Mouse (Mus musculus) embryo, embryonic 11 days (tissue): ENCODE data around the gene M6pr.
A peak's percentile ranks its signal among the peaks of the same experiment; 100 is the strongest.

Experiments used
- DNase-seq: peaks from one replicate; pipeline ENCODE4 v3.0.0-alpha.2; 2015

The M6pr gene

DNA sequence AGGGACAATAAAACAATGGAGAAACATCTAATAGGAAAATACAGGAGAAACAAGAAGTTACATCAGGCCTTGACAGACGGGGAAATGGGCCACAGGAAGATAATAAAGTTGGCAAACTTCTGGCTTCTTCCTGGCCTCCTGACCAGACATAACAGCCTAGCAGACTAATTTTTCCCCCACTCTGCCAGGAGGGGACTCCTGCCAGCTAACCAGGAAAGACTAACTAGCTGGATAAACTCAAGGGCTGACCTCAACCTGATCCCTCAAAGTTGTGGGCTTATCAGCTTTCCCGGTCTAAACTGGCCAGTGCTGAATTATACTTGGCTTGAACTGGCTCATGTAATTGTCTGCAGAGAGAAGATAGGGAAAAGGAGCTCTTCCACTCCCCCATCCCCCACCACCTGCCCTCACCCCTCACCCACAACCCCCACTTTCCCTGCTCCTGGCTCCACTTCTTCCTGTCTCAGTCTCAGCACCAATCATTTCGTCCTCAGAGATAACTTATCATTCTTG, 8.8 kb upstream of the M6pr start:
- DNase-seq: no peak

DNA sequence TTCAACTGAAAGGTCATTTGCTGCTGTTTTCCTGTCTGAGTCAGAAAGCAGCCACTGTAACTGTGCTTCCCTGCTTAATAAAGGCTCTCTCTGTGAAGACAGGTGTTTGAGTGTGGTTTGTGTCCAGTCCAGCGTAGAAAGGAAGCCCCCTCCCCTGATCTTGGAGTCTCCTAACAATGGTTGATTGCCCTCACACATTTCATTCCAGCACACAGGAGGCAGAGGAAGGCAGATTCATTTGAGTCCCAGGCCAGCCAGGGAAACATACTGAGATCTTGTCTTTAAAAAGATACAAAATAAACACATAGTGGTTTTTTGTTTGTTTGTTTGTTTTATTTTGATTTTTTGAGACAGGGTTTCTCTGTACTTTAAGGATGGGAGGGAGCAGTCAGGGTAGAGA, 6.4 kb upstream of the M6pr start:
- no peak for DNase-seq

DNA sequence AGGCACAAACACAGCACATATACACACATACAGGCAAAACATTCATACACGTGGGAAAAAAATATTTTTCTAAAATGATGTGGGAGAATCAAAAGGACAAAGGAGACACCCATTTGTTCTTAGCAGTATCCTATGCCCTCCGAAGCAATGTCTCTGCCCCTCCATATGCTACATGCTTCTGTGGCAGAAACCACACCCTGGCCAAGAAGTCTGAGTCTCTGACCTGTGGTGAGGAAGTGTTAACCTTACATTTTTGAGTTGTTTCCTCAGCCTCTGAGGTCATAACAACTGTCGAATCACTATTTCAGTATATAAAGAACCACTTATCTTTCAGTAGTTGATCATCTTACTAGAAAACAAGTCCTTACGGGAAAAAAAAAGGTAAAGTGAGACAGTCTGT, 5.9 kb upstream of the M6pr start:
- no peak for DNase-seq

DNA sequence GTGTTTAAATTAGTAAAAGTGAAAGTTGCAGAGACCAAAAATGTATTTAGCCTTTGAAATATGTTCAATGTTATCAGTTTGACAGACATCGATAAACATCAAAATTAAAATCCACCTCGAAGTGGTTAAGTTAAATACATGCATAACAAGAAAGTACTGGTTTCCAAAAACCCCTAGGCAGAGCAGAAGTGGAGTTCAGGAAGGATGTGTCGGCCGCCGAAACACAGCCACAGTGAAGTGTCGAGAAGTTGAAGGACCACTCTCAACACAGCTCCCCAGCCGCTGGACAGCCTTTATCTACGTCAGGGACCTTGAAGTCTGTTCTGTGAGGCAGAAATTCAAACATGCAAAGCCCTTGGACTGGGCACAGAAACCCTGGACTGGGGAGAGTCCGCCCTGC, 5.0 kb upstream of the M6pr start:
- DNase-seq: no peak

DNA sequence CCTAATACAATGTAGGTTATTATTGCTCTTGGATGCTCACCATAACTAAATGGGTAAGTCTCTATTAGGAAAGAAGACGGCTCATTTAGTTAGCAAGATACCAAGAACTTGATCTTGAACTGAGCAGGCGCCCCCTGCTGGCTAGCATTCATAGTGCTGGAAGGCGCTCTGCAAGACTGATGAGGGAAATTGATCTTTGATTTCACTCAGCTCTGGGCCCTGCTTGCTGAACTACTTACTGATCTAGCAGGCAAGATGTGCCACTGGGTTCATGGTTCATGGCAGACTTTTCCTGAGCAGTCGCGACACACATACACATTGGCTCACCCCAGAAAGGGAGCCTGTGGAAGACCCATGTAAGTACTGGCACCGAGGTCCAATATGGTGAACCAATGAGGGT, 4.2 kb upstream of the M6pr start:
- peak; percentile 85 for DNase-seq

DNA sequence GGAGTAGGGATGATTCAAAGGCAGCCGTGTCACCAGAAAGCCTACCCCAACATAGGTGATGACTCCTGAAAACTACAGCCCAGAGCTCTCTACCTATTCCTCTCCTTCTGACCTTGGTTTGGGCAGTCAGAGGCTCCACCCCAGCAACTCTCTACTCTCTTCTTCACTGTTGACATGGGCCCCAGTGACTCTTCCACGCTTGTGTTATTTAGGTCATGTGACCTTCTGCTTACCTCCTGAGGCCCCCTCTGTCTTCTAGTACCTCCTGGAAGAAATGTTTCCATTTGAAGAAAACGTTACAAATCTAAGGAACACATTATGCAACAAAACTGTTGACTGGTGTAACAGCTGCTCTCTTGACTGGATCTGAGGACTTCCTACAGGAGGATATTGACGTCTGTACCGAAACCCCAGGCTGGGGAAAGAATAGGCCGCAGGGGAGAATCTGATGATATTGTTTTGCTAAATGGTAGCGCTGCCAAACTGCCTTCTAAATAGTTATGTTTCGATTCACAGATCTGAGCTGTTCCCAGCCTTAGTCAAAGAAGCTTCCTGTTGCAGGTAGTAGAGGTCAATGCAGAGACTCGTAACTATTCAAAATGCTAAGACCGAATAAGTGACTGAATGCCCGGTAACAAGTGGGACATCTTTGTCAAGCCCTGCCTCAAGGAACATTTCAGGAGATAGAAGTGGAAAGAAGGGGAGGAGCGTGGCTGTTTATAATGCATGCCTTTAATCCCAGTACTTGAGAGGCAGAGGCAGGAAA, 3.5 kb upstream of the M6pr start:
- DNase-seq: no peak

DNA sequence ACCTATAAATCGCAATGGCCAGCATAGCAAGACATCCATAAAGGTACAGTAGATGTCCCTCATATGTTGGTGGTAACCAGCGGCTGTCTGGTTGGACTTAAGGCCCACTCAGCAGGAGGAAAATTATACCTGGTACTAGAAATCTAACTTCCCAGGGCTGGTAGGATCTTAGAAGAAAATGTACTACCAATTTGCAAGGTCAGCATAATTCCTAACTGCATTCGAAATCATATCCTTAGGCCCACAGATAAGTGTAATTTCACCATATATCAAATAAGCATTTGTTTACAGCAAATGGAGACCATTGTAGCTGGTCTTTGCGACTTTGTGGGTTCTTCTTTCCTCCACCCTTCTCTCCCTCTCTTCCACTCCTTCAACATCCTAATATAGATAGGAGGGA, 1.8 kb upstream of the M6pr start:
- no peak for DNase-seq

DNA sequence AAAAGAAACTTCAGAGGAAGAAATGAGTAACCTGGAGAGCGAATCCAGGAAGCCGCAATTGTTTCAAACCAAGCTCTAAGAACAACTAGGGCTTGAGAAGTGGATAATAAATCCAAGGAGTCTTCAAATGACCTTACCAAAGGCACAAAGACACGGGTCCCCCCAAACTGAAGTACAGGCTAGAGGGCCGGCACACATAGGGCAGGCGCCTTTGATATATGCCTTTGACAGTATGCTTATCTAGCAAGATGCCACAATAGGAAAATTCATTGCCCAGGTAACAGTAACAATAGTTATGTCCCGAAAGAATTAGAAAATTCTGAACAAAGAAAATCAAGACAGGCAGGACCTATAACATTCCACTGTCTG, 400 bp upstream of the M6pr start:
- DNase-seq: no peak

DNA sequence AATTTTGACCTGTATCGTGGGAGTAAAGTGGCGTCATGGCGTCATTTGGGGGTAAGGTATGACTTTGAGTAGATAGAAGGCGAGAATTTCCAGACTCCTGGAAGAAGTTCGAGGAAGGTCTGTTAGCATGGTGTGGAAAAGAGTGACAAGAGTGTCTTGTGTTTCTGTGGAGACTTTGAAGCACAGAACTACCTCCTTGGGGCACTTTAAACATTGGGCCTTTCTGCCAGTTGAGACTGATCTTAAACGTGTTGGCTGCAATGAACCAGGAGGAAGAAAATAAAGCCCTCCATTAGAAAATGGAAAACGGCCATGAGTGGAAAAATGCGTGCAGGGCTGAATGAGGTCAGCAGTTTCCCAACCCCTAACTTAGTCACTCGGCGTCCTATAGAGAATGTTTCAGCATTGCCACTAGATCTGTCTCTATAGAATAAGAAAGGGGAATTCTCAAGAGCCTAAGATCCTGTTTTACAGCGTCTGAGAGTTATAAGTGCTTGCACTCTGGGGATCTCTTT, 983 bp downstream of the M6pr start:
- no peak for DNase-seq

DNA sequence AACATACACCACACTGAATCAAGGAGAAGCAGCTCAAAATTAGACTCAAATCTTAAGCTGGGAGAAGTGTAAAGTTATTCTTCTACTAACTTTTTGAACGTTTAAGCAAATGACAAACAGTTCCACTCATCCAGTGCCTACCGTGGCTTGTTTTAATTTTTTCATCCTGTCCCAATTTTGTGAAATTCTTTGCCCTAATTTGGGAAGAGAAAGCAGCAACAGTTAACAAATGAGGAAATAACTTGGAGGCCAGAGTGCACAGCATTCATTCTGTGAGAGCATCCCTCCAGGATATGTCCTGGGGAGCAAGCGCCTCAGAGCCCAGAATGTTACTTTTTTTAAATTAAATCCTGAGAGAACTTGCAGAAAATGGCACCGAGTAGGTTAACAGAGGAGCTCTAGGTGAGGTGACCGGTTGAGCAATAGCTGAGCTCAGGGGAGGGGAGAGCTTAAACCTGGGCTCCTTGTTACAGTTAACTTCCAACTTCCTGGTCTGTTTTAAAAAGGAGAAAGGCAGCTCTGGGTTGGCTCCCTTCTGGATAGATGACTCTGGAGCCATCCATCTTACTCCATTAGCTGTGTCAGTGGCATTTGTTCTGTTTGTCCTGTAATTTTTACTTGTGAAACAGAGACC, 1.8 kb downstream of the M6pr start:
- DNase-seq: no peak

DNA sequence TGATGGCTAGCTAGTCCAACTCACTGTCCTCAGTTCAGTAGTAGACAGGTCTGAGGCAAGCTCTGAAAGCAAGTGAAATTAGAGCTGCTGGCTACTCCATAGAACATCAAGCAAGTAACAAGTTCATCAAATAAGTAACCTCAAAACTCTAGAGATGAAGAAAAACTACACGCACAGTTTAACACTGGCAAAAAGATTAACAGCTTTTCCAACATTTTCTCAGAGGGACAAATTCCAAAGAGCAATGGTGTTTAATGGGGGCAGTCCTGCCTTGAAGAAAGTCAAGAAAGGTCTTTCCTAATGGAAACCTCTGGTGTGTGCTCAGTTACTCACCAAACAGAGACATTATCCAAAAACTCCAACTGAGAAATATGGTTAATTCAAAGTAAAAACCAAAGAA, 10.2 kb downstream of the M6pr start:
- DNase-seq: no peak

DNA sequence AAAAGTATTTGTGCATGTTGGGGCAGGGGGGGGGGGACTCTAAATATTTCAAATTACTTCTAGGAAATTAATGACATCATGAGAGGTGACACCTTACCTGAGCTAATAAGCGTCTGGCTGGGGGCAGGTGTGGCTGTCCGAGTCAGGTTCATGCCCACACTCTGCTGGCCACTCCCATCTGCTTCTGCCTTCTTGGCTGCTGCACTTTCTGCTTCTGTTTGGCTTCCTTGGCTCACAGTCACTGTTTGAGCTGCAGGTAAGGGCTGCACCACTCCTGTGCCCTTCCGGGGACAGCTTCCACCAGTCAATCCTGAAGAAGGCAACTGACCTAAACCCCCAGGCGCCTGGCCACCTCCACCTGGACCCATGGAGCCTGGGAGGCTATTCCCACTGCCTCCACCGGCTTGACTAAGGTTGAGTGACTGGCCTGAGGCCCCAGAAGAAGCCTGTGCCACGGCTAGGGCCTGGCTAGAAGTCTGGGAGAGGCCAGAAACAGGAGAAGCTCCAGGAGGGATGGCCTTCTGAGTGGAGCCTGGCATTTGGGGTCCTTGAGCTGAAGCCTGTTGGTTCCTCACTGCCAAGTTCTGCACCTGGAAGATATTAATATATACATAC, 16.9 kb downstream of the M6pr start:
- DNase-seq: no peak

DNA sequence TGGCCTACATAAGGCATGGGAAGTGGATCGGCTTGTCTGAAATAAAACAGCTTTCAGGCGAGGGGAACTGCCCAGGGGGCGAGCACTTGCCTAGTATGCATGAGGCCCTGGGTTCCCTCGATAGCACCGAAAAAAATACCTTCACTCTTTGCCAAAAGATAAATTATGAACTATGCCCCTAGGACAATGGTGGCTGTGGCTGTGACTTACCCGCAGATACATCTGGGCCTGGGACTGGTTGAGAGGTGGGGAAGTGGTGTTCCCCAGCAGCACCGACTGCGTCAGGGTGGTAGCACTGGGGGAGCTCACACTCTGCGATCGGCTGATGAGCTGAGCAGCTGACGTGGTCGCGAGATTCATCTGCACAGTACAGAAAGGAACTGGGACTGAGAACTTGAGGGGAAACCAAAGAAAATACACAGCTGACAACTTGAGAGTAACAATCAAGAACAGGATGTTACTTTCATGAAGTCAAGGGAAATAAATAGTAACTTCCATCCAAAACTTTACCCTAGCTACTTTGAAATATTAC, 24.6 kb downstream of the M6pr start:
- DNase-seq: no peak

DNA sequence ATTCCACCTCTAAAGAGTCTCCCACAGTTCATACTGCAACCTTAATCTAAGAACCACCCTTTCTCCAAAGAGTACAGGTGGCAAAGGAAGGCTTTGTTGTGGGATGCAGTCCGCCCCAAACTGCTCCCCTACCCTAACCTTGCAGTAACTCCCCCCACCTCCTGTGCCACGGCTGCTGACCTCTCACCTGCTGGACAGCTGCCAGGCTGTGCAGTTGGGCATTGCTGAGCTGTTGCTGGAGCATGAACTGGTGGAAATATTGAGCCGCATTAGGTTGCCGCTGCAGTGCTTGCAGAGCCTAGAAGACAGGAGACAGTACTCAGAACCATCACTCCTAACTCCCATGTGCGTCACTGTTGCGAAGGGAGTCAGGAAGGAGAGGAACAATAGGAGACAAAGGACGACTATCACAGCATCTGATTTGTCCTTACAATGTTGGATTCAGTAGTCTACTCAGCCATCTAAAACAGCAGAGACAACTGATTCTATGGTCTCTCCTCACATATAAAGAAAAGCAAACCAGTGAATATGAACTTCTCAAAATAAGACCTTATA, 26.3 kb downstream of the M6pr start:
- no peak for DNase-seq

DNA sequence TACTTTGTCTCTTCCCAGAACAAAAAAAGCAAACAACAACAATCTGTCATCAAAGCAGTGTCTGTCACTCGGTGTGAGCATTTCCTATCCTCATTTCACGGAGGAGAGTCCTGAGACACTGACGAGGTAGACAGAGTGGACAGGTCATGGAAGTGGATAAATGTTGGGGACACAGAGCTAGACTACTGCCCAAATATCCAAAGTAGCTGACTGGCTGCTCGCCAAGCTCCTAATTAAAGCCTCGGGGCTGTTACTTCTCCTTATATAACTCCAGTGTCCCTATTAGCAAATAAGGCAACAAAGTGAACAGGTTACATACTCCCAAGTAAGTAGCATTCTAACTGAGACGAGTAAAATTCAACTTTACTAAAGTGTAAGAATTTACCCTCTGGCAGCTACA, 29.0 kb downstream of the M6pr start:
- no peak for DNase-seq

DNA sequence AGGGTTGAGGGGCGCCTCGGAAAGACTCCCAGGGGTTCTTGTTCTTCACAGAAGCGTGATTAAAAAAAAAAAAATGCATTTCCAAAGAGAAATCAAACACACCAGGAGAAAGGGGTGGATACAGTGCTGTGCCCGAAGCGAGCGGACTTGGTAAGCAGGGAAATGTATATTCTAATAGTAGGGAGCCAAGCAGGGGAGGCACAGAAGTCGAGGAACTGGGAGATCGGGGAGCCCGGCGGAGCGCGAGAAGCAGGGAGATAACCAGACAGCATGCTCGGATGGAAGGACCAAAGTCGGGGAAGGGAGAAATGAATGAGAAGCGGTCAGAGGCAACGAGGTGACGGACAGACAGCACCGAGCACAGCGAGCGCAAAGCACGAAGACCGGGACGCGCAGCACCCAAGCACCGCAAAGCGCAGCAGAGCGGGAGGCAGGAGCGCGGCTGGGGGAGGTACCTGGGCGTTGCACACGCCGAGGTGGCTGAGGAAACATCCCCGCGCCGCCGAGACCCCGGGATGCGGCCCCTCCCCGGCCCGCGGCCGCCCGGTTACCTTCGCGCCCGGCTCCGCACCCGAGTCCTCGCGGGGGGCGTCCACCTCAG, 30.6 kb downstream of the M6pr start:
- DNase-seq: peak; percentile 84

DNA sequence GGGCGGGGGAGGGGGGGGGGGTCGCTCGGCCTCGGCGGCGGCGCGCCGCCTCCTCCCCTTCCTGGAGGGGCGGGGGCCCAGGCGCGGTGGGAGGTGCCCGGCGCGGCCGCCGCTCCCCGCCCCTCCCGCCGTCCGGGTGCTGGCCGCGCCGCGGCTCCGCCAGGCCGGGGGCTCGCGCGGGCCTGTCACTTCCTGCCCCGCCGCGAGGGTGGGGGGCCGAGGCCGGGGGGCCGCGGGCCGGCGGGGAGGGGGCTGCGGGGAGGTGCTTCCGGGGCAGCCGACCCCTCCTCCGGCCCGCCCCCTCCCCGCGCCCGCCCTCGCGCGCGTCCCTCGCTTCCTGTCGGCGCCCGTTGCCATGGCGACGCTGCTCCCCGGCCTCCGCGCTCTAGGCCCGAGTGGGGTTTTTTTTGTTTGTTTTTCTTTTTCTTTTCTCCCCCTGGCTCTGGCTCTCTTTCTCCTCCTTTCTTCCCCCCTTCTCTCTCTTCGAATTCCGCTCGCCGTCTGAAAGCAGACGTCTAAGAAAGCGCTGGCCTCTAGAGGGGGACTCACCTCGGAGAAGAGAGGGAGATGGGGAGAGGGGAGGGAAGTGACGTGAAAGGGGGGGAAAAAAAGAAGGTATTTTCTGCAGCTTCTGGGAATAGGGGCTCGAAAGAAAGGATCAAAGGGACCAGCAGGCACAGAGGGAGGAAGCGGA, 31.3 kb downstream of the M6pr start:
- DNase-seq: peak; percentile 95

DNA sequence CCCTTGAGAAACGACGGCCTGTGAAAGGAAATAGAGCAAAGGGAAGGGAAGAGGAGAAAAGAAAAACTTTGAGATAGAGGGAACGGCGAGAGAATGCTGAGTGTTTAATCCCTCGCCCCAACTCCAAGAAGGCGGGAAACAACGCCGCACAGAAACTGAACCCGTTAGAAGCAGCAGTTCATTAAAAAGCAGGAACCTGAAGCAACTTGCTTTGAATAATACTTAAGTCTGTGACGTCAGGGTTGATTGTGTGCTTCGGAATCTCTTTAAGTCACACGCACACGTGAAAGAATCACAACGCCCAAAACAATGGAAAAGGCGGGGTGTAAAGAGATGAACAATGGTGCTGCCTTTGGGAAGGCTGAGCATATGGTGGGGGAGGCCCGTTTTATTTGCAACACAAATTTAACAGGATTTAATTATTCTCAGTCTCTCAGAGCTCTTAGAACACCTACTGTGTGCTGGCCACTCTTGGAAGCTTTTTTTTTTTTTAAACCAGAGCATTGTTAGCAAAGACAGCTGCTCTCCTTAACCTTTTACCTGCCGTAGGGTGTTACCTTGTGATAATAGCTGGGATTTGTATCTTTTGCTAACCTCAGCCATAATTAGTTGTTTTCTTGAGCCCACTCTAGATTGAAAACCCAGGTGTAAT, 32.0 kb downstream of the M6pr start, which contains the start of gene Phc1:
Gene Phc1 (minus strand): TSS at position 213 of the 652 bp plus-strand sequence.
- peak; percentile 85 for DNase-seq

DNA sequence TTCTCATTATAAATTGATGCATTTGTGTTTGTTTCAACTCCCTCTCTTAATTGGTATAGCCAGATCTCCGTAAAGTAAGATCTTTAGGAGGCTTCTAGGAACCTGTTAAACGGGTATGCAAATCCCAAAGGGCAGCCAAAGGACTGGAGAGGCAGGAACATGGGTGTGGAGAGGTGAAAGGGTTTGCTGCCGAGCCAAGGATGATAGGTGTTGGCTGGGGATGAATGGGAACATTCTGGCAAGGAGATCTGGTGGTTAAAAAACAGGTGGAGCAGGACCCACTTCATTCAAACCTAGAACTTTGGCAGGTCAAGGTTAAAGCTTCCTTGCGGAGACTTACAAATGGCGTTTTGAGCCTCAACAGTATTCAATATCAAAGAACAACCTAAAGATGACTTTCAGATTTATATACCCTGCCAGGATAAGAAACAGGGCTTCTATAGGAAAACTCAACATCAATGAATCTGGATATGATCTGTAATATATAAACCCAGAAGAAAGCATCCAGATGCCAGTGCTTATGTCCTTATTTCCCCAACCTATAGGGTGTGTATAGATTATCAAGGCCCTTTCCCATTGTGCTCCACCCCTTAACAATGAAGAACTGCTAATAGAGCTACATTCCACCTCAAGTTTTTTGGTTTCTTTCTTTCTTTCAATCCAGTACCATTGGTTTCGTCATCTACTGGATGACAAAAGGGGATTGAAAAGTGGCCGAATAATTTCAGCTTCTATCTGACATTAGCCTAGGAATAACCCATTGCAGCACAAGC, 32.7 kb downstream of the M6pr start:
- DNase-seq: peak; percentile 24

DNA sequence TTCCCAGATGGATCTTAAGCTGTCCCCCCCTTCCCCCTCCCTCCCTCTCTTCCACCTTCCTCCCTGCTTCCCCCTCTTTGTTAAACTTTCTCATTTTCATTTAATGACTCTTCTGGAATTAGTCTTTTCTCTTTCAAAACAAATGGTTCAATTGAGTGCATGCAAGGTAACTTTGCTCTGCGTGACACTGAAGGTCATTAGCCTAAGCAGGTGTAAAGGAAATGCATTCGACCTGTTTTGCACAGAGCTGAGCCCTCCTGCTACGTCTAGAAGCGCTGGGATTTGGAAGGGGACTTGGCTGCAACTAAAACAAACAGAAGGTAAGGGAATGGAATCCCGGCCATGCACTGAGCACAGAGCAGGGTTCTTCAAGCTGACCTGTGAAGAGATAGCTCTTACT, 33.6 kb downstream of the M6pr start:
- DNase-seq: no peak

DNA sequence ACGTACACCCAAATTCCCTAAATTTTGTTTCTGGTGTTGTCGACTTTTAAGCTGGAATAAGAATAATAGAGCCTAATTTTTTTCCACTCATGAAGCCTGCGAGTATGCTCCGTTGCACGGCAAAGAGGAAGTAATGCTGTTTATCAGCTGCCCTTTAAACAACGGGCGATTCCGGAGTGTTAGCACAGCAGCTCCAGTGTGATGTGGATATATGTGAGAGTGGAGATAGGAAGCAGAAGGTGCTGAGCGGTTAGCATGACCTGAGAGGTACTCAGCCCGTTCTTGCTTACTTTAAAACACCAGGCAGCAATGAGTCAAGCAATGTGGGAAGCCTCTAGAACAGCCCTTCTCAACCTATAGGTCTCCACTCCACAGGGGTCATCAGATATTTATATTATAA, 35.2 kb downstream of the M6pr start:
- DNase-seq: no peak
